Mouse (Mus musculus) heart, embryonic 10.5 days (tissue): ENCODE results near the gene Gm4756. TPM values are rescaled to one million over a fixed set of nuclear protein-coding genes. Genes with fewer than 3 reads are reported as not detected.
A peak's percentile ranks its signal among the peaks of the same experiment; 100 is the strongest.

Experiments
- DNase-seq: peaks from one replicate; pipeline ENCODE4 v3.0.0-alpha.2; 2017; ENCODE audit warnings: low spot score
- H3K27ac ChIP-seq: fragments of 300-500 bp; sonication (generic); 2 replicates; pipeline ENCODE4 v1.5.1; 2016; ENCODE audit warnings: mild to moderate bottlenecking
- H3K27me3 ChIP-seq: fragments of 300-500 bp; sonication (generic); 2 replicates; pipeline ENCODE4 v1.6.1; 2016; ENCODE audit warnings: mild to moderate bottlenecking; ENCODE audit not compliant: poor library complexity, insufficient read depth, severe bottlenecking
- H3K36me3 ChIP-seq: fragments of 300-500 bp; sonication (generic); 2 replicates; pipeline ENCODE4 v1.6.1; 2016; ENCODE audit warnings: mild to moderate bottlenecking, moderate library complexity
- H3K4me1 ChIP-seq: fragments of 300-500 bp; sonication (generic); 2 replicates; pipeline ENCODE4 v1.6.1; 2016; ENCODE audit warnings: mild to moderate bottlenecking
- H3K4me3 ChIP-seq: fragments of 300-500 bp; sonication (generic); 2 replicates; pipeline ENCODE4 v1.5.1; 2016; ENCODE audit warnings: mild to moderate bottlenecking, moderate library complexity
- H3K9me3 ChIP-seq: fragments of 300-500 bp; sonication (generic); 2 replicates; pipeline ENCODE4 v1.6.1; 2016; ENCODE audit warnings: mild to moderate bottlenecking, moderate library complexity
- WGBS: fragments of 180-500 bp; shearing (Covaris S2); methylation state at CpG from one replicate; pipeline ENCODE4 v1.1.7; 2016; 5-methylcytosine and 5-hydroxymethylcytosine counted together
- polyA plus RNA-seq: library from polyadenylated mRNA; unstranded; fragments of >200 nt; fragmentation: Nextera tagmentation; extraction: Ambion mirVana; gene quantifications from 2 replicates; pipeline ENCODE4 v1.2.1, GENCODE M21; 2016

The Gm4756 gene
- polyA plus RNA-seq, 1 experiment from 2014 or later: not detected

DNA sequence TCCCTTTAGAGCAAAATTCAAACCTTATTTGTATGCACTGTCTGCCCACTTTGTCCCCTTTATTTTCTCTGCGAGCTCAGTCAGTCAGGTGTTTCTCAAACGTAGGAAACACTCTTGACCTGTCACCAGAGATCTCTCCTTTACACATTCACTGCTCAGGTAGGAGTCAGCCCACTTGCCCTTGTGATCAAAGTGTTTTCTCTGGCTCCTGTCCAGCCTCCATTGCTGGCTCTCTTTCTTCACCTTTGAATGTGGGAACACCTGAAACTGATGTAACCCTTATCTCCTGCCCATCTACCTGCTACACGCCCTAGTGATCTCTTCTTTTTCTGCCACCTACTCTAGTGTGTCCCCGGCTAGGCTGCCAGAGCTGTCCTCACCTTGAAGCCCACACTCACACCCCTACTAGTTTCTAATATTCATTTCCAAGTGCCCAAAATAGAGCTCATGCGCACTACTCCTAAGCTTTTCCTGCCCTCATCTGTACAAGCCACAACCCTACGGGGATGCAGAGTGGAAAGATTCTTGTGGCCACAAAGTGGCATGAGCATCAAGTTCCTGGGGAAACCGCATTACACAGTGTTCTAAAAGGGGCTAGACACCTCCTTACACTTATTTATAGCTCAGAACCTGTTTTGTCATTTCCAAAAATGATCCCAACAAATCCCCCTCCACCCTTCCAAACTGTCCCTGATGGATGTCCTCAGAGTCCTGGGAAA is 24.8 kb upstream of the Gm4756 start:
- WGBS: 66% methylated on average over 7 of the region's 7 CpGs
- Histone ChIP-seq H3K27me3 (no peaks in the 10 kb centered on the region), H3K4me1 (peaks cover 9% of the 10 kb centered on the region; the same call in 1 of the 2 replicates), H3K36me3 (no peaks in the 10 kb centered on the region), H3K9me3 (no peaks in the 10 kb centered on the region), H3K27ac (no peak overlapping the region), H3K4me3 (no peak overlapping the region)
- DNase-seq: no peak

DNA sequence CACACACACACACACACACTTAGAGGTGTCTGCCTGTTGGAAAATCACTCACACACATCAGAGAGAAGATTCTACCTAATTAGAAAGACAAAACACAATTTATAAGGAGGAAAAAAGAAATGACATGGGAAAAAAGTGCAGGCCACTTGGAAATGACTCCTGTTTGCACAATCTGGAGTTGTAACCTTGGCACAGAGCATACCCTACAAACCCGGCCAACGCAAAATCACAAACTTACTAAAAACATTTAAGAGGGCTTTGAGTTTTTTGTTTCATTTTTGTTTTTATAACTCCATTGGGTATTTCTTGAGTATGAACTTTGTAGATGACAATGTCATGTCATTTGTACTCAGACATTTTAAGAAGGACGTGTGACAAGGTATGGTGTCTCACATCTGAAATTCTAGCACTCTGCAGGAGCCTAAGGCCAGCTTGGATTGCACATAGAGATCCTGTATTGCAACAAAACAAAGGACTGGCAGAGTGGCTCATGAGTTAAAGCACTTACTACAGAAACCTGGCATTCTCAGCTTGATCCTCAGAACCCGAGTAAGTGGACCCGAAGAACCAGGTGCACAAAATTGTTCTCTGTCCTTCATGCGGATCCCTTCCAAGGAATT is 22.2 kb upstream of the Gm4756 start:
- Histone ChIP-seq H3K4me3 (no peak overlapping the region), H3K4me1 (peaks cover 9% of the 10 kb centered on the region; the same call in 1 of the 2 replicates), H3K9me3 (no peaks in the 10 kb centered on the region), H3K27ac (no peak overlapping the region), H3K36me3 (no peaks in the 10 kb centered on the region), H3K27me3 (no peaks in the 10 kb centered on the region)
- WGBS: 91% methylated on average over 6 of the region's 6 CpGs
- DNase-seq: no peak

- no peak overlapping the region for H3K27ac ChIP-seq
- 82% methylated on average over 8 of the region's 8 CpGs for WGBS
- peaks cover 13% of the 10 kb centered on the region; the same call in 1 of the 2 replicates for H3K4me1 ChIP-seq
Measured at GRCm38 (mm10) chr12:72670921-72671320, 21.5 kb upstream of the Gm4756 start.

GRCm38 (mm10) chr12:72667868-72668469 is 18.5 kb upstream of the Gm4756 start:
- peaks cover 16% of the 10 kb centered on the region for H3K4me1 ChIP-seq
- 70% methylated on average over 10 of the region's 10 CpGs for WGBS
- no peak for DNase-seq
- no peaks in the 10 kb centered on the region for H3K36me3 ChIP-seq
- H3K27me3 ChIP-seq: no peaks in the 10 kb centered on the region
- H3K27ac ChIP-seq: no peak overlapping the region
- no peaks in the 10 kb centered on the region for H3K9me3 ChIP-seq
- no peak overlapping the region for H3K4me3 ChIP-seq

More at GRCm38 (mm10) chr12:72670921-72671320, 21.5 kb upstream of the Gm4756 start:
- Histone ChIP-seq H3K4me3 (no peak overlapping the region), H3K36me3 (no peaks in the 10 kb centered on the region), H3K27me3 (no peaks in the 10 kb centered on the region), H3K9me3 (no peaks in the 10 kb centered on the region)
- DNase-seq: no peak

DNA sequence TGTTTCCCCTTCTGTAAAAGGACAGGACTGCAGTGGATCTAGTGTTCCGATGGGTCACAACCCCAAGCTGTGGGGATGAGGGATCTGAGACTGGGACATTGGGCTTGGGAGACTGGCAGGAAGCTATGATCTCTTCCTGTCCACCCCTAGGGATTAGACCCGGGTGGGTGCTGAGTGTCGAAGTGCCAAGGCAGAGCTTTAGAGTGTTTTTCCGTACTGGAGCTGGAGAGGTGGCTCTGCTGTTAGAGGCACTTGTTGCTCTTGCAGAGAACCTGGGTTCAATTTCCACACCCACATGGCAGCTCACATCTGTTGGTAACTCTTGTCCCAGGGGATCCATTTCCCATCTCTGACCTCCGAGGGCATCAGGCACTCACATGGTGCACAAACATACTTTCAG is 16.6 kb upstream of the Gm4756 start:
- no peaks in the 10 kb centered on the region for H3K36me3 ChIP-seq
- H3K27me3 ChIP-seq: no peaks in the 10 kb centered on the region
- no peak overlapping the region for H3K4me3 ChIP-seq
- H3K27ac ChIP-seq: no peak overlapping the region
- H3K9me3 ChIP-seq: no peaks in the 10 kb centered on the region
- no peak for DNase-seq
- H3K4me1 ChIP-seq: peaks cover 16% of the 10 kb centered on the region
- 58% methylated on average over 5 of the region's 5 CpGs for WGBS

GRCm38 (mm10) chr12:72664735-72665337 is 15.4 kb upstream of the Gm4756 start, which contains the start of gene Dhrs7:
Gene Dhrs7, minus strand, starts transcription at chr12:72664909.
- Histone ChIP-seq H3K27ac (peak within 1 kb of the TSS; percentile 90), H3K9me3 (no peaks in the 10 kb centered on the region), H3K36me3 (no peaks in the 10 kb centered on the region), H3K4me1 (peaks cover 16% of the 10 kb centered on the region), H3K4me3 (peak within 1 kb of the TSS; percentile 74), H3K27me3 (no peaks in the 10 kb centered on the region)
- under 1% methylated on average over 33 of the region's 33 CpGs for WGBS
- peak; percentile 94 for DNase-seq

DNA sequence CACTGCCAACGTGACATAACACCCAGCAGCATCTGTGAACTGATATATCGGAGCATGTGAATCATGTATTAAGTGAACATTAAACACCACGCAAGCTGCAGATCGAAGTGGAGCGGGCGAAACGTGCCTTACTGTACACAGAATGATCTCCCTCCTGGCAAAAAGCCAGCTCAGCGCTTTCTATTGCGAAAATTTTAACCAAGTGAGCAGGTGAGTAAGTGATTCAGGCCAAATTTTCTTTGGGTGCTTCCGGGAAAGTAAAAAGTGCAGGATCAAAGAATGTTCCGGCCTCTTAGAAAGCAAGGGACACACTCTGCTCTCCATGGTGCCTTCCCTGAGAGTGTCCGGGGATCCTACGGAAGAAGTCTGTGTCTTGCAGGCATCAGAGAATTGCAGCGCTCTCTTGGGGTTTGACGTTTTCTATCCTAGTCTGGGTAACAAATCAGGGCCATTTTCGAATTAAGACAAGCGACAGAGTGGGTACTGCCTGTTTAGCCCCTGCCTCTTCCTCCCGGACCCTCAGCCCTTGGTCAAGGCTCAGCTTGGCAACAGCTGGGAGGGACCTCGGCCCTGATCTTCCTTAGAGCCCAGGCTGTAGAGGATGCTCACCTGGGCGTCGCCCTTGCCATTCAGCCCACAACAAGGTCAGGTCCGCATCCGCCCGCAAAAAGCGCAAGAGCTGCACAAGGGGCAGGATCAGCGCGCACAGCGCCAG is 14.7 kb upstream of the Gm4756 start:
- 11% methylated on average over 28 of the region's 28 CpGs for WGBS
- H3K4me1 ChIP-seq: peaks cover 16% of the 10 kb centered on the region
- no peaks in the 10 kb centered on the region for H3K36me3 ChIP-seq
- peak overlapping the region; percentile 74 for H3K4me3 ChIP-seq
- H3K9me3 ChIP-seq: no peaks in the 10 kb centered on the region
- H3K27ac ChIP-seq: peak overlapping the region; percentile 90
- DNase-seq: no peak
- H3K27me3 ChIP-seq: no peaks in the 10 kb centered on the region

- 87% methylated on average over 16 of the region's 16 CpGs for WGBS
- peaks cover 8% of the 10 kb centered on the region; the same call in 1 of the 2 replicates for H3K36me3 ChIP-seq
- H3K4me3 ChIP-seq: no peak overlapping the region
- DNase-seq: no peak
- H3K27me3 ChIP-seq: no peaks in the 10 kb centered on the region
- no peaks in the 10 kb centered on the region for H3K9me3 ChIP-seq
- no peaks in the 10 kb centered on the region for H3K4me1 ChIP-seq
- H3K27ac ChIP-seq: no peak overlapping the region
Measured at GRCm38 (mm10) chr12:72655775-72656174, 6.3 kb upstream of the Gm4756 start.

DNA sequence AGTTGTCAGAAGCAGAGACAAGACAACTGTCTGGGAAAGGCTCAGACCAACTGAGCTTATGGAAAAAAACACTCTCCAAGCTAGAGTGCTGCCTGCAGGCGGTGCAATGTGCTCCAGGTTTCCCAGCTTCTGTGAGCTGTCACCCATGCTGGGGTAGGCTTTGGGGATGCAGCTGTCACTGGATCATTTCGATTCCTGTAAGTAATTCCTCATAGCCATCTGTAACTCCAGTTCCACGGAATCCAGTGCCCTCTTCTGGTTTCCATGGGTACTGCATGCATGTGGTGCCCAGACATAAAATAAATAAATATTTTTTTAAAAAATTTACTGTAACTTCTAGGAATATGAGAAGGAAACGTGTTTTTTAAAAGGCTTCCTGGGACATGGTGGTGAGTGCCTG is 5.2 kb upstream of the Gm4756 start:
- Histone ChIP-seq H3K4me1 (no peaks in the 10 kb centered on the region), H3K36me3 (peaks cover 12% of the 10 kb centered on the region; the same call in 1 of the 2 replicates), H3K4me3 (no peak overlapping the region), H3K27me3 (no peaks in the 10 kb centered on the region), H3K27ac (no peak overlapping the region), H3K9me3 (no peaks in the 10 kb centered on the region)
- peak; percentile 76 for DNase-seq
- 23% methylated on average over 4 of the region's 4 CpGs for WGBS

GRCm38 (mm10) chr12:72648921-72649320 is 540 bp downstream of the Gm4756 start:
- peaks cover 18% of the 10 kb centered on the region; the same call in 1 of the 2 replicates for H3K36me3 ChIP-seq
- H3K9me3 ChIP-seq: no peaks in the 10 kb centered on the region
- H3K4me3 ChIP-seq: no peak overlapping the region
- H3K27ac ChIP-seq: no peak overlapping the region
- WGBS: 88% methylated on average over 14 of the region's 14 CpGs
- H3K4me1 ChIP-seq: no peaks in the 10 kb centered on the region
- DNase-seq: no peak
- H3K27me3 ChIP-seq: no peaks in the 10 kb centered on the region

DNA sequence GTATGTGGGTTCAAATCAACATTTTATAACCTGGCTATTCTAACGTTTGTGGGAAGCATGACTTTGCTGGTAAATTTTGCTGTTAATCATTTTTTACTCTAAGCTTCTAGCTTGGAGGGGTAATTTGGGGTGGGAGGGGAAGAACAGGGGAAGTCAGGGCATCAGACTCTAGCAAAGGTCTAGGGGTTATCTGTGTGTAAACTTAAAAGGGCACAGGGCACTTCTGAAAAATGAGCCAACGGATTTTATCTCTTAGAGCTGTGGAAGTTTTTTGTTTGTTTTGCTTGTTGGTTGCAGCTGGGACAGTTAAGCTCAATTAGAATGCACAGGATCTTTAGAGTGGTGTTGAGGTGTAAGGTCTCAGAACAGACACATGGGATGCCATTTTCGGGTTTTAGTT is 11.4 kb downstream of the Gm4756 start:
- no peaks in the 10 kb centered on the region for H3K36me3 ChIP-seq
- no peak overlapping the region for H3K4me3 ChIP-seq
- no peaks in the 10 kb centered on the region for H3K9me3 ChIP-seq
- no peak overlapping the region for H3K27ac ChIP-seq
- no peaks in the 10 kb centered on the region for H3K4me1 ChIP-seq
- no peaks in the 10 kb centered on the region for H3K27me3 ChIP-seq
- 72% methylated on average over 3 of the region's 3 CpGs for WGBS
- no peak for DNase-seq

DNA sequence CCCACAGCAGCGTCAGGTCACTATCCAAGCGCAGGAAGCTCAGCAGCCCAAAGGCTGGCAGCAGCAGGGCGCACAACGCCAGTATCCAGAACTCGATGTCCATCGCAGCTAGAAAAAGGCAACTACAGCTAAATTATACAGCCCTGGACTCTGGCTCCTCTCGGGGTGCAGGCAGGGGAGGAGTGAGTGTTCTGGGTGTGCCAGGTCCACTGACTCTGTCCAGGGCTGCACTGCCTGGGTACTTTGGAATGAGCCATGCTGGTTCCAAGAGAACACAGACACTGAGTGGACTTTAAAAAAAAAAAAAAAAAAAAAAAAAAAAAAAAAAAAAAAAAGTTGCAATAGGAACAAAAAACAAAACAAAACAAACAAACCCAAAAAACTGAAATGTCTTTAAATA is 20.7 kb downstream of the Gm4756 start:
- H3K4me3 ChIP-seq: no peak overlapping the region
- H3K4me1 ChIP-seq: no peaks in the 10 kb centered on the region
- DNase-seq: no peak
- H3K36me3 ChIP-seq: no peaks in the 10 kb centered on the region
- H3K27ac ChIP-seq: no peak overlapping the region
- WGBS: 91% methylated on average over 7 of the region's 7 CpGs
- no peaks in the 10 kb centered on the region for H3K9me3 ChIP-seq
- H3K27me3 ChIP-seq: no peaks in the 10 kb centered on the region
